Mouse (Mus musculus) embryonic facial prominence, embryonic 14.5 days (tissue): ENCODE results near the gene Rpl3l. TPM values are rescaled to one million over a fixed set of nuclear protein-coding genes. Genes with fewer than 3 reads are reported as not detected.

ENCODE experiments used
- ATAC-seq: fragments of 200-750 bp; cut with Nextera tagmentation; 2 replicates; pipeline ENCODE4 v1.8.0; 2017; ENCODE audit warnings: low read depth, moderate number of reproducible peaks, moderate TSS enrichment
- DNase-seq: peaks from one replicate; pipeline ENCODE4 v3.0.0-alpha.2; 2015; ENCODE audit warnings: low spot score
- H3K27ac ChIP-seq: fragments of 300-500 bp; sonication (generic); replicated peaks from 2 replicates; pipeline ENCODE4 v1.5.1; 2014; ENCODE audit warnings: low read depth, mild to moderate bottlenecking, low read length, moderate library complexity
- H3K27me3 ChIP-seq: fragments of 300-500 bp; sonication (generic); replicated peaks from 2 replicates; pipeline ENCODE4 v1.6.1; 2014; ENCODE audit warnings: low read length; ENCODE audit not compliant: control insufficient read depth, insufficient read depth
- H3K36me3 ChIP-seq: fragments of 300-500 bp; sonication (generic); 2 replicates; pipeline ENCODE4 v1.6.1; 2014; ENCODE audit warnings: low read length, mixed read lengths; ENCODE audit not compliant: control insufficient read depth, insufficient read depth
- H3K4me1 ChIP-seq: fragments of 300-500 bp; sonication (generic); 2 replicates; pipeline ENCODE4 v1.6.1; 2014; ENCODE audit warnings: antibody characterized with exemption, low read length; ENCODE audit not compliant: control insufficient read depth, insufficient read depth
- H3K4me2 ChIP-seq: fragments of 300-500 bp; sonication (generic); 2 replicates; pipeline ENCODE4 v1.6.1; 2014; ENCODE audit warnings: low read depth, mild to moderate bottlenecking, low read length, moderate library complexity, mixed read lengths
- H3K4me3 ChIP-seq: fragments of 300-500 bp; sonication (generic); 2 replicates; pipeline ENCODE4 v1.5.1; 2014; ENCODE audit warnings: low read depth, mild to moderate bottlenecking, low read length
- H3K9ac ChIP-seq: fragments of 300-500 bp; sonication (generic); 2 replicates; pipeline ENCODE4 v1.6.1; 2014; ENCODE audit warnings: low read depth, mild to moderate bottlenecking, low read length, moderate library complexity, mixed read lengths
- H3K9me3 ChIP-seq: fragments of 300-500 bp; sonication (generic); 2 replicates; pipeline ENCODE4 v1.6.1; 2016; ENCODE audit warnings: low read length; ENCODE audit not compliant: control insufficient read depth
- WGBS: fragments of 180-500 bp; shearing (Covaris S2); extraction: QIAGEN DNeasy Blood & Tissue Kit; methylation state at CpG from one replicate; pipeline ENCODE4 v1.1.7; 2014; 5-methylcytosine and 5-hydroxymethylcytosine counted together
- polyA plus RNA-seq: library from polyadenylated mRNA; unstranded; fragments of >200 nt; fragmentation: Nextera tagmentation; extraction: Ambion mirVana; gene quantifications from 2 replicates; pipeline ENCODE4 v1.2.1, GENCODE M21; 2014

The Rpl3l gene
- polyA plus RNA-seq, 1 experiment from 2014 or later, result 0.39 TPM

DNA sequence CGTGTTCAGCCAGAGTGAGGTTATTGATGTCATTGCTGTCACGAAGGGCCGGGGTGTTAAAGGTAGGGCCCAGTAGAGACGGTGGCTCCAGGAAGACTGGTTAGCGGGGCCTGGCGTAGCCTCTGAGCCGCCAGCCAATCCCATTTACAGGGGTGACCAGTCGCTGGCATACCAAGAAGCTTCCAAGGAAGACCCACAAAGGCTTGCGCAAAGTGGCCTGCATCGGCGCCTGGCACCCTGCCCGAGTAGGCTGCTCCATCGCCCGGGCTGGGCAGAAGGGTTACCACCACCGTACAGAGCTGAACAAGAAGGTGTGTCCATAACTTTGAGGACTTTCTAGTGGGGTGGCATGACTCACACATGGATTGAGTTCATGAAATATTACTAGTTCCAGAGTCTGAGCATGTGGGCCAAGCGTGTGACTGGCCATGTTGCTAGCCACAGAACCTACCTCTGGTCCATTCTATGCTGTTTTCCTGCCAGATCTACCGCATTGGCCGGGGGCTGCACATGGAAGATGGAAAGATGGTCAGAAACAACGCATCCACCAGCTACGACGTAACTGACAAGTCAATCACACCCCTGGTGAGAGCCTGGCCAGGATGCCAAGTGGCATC lies 5.9 kb downstream of the Rpl3l start:
- 86% methylated on average over 21 of the region's 21 CpGs for WGBS
- Histone ChIP-seq H3K9me3 (no peaks in the 10 kb centered on the region), H3K36me3 (no peaks in the 10 kb centered on the region), H3K4me2 (no peak overlapping the region), H3K27ac (no peak overlapping the region), H3K9ac (no peak overlapping the region), H3K4me1 (peaks cover 10% of the 10 kb centered on the region), H3K4me3 (no peak overlapping the region), H3K27me3 (no peaks in the 10 kb centered on the region)
- ATAC-seq, result no peak
- no peak for DNase-seq

DNA sequence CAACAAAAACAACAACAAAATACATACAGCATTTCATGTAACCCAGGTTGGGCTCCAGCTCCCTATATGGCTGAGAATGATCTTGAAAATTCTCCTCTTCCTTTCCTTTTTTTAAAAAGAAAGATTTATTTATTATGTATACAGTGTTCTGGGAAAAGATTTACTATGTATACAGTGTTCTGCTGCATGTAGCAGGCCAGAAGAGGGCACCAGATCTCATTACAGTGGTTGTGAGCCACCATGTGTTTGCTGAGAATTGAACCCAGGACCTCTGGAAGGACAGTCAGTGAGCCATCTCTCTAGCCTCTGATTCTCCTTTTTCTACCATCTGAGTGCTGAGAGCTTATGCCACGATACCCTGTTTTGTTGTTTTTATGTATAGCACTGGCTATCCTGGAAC lies 6.9 kb downstream of the Rpl3l start:
- H3K4me3 ChIP-seq, result no peak overlapping the region
- no peaks in the 10 kb centered on the region for H3K9me3 ChIP-seq
- no peaks in the 10 kb centered on the region for H3K27me3 ChIP-seq
- no peak overlapping the region for H3K4me2 ChIP-seq
- DNase-seq (no peak), ATAC-seq (no peak)
- no peak overlapping the region for H3K27ac ChIP-seq
- no peaks in the 10 kb centered on the region for H3K36me3 ChIP-seq
- H3K9ac ChIP-seq, result no peak overlapping the region
- 73% methylated on average over 1 of the region's 1 CpGs for WGBS
- H3K4me1 ChIP-seq, result peaks cover 10% of the 10 kb centered on the region

DNA sequence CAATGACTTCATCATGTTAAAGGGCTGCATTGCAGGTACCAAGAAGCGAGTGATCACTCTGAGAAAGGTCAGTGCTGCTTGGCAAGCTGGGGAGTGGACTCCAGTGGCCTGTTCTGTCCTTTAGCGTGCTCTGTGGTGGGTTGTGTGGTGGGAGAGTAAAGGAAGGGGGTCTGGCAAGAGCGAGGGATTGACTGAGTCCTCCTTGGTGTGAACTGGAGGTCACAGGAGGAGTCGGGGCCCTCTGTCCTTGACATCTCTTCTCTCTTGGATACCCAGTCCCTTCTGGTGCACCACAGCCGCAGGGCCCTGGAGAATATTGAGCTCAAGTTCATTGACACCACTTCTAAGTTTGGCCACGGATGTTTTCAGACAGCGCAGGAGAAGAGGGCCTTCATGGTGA lies 7.8 kb downstream of the Rpl3l start:
- H3K4me3 ChIP-seq, result no peak overlapping the region
- peak overlapping the region; percentile 90; the same call in 1 of the 2 replicates for H3K4me2 ChIP-seq
- 0 out of 2 replicates have a peak, but pooled peaks cover 3% of the 10 kb centered on the region for H3K36me3 ChIP-seq
- ATAC-seq (no peak), DNase-seq (no peak)
- no peak overlapping the region for H3K9ac ChIP-seq
- H3K4me1 ChIP-seq, result peaks cover 10% of the 10 kb centered on the region
- no peaks in the 10 kb centered on the region for H3K27me3 ChIP-seq
- no peak overlapping the region for H3K27ac ChIP-seq
- no peaks in the 10 kb centered on the region for H3K9me3 ChIP-seq
- WGBS, result 90% methylated on average over 7 of the region's 7 CpGs

DNA sequence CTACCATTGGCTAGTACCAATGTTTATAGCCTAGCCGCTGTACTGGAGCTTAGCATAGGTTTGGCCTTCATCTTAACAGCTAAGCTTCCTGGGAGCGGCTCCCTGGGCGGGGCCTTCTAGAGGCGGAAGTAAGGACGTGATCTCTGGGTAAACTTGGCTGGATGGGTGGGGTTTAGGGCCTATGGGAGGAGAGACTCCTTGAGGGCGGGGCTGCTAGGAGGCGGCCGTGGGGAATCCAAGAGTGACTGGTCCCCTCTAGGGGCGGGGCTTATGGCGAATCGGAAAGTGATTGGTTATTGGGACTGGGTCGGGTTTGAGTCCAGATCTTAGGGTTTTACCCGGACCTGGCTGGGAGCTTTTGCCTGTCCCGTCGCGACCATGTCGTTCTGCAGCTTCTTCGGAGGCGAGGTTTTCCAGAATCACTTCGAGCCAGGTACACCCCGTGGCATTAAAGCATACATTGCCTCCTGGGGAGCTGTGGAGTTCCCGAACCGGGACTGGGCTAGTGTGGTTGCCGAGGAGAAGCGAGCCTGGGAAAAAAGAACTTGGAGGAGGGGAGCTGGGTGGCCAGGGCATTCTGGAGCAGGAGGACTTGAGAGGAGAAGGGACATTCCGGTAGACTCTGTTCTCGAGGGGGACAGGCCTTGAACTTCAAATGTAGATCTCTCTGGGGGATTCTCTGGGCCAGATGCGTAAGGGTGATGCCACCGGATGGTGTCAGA lies 8.9 kb downstream of the Rpl3l start, which contains the start of gene Msrb1:
Gene Msrb1 (plus strand): TSS at position 313 of the 722 bp plus-strand sequence.
- Histone ChIP-seq H3K4me2 (peak within 1 kb of the TSS; percentile 90), H3K4me1 (peaks cover 10% of the 10 kb centered on the region), H3K27me3 (no peaks in the 10 kb centered on the region), H3K9me3 (no peaks in the 10 kb centered on the region), H3K27ac (peak within 1 kb of the TSS; percentile 65; the same call in 1 of the 2 replicates), H3K4me3 (peak within 1 kb of the TSS; percentile 61), H3K36me3 (0 out of 2 replicates have a peak, but pooled peaks cover 10% of the 10 kb centered on the region), H3K9ac (peak within 1 kb of the TSS; percentile 66)
- ATAC-seq (peak; percentile 97), DNase-seq (peak; percentile 100)
- 2% methylated on average over 27 of the region's 29 CpGs for WGBS

DNA sequence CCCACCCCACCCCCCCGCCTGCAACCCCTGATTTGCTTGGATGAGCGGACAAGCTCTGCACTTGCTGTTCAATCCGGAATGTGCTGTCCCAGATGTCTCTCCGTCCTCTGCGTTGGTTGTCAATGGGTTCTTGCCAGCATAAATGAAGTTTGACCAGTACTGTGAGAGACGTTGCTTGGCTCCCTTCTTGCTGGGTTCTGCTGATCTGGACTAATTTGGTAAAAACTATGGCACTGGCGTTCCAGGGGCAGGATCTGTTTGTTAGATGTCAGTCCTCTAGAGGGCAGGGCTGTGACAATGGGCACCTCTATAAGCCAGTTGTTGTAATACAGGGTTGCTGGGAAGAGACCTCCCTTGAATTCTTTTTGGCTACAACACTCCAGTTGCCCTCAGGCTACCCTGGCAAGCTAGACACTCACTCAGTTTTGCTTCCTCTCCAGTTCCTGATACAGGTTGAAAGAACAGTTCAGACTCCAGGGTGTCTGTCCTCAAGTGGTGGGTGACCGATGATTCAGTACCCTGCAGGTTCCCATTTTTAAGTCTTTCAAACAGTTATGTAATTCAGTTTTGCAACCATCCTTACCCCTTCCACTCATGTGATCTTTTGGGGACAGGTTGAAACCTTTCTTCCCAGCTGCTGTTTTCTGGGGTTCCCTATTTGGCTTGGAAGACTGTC lies 9.7 kb downstream of the Rpl3l start:
- Histone ChIP-seq H3K9ac (peak overlapping the region; percentile 66), H3K9me3 (no peaks in the 10 kb centered on the region), H3K4me1 (peaks cover 10% of the 10 kb centered on the region), H3K27ac (no peak overlapping the region), H3K36me3 (0 out of 2 replicates have a peak, but pooled peaks cover 10% of the 10 kb centered on the region), H3K4me2 (peak overlapping the region; percentile 90), H3K4me3 (peak overlapping the region; percentile 61), H3K27me3 (no peaks in the 10 kb centered on the region)
- WGBS, result 21% methylated on average over 8 of the region's 8 CpGs
- ATAC-seq (no peak), DNase-seq (no peak)

DNA sequence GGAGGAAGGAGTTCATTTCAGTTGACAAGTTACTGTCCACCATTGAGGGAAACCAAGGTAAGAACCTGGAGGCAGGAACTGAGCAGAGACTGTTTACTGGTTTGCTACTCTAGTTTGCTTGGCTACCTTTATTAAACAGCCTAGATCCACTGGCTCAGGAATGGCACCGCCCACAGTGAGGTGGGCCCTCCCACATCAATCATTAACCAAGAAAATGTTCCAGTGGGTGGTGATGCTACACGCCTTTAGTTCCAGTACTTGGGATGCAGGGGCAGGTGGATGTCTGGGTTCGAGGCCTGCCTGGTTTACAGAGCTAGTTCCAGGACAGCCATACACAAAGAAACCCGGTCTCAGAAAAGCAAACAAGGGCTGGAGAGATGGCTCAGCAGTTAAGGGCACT lies 10.6 kb downstream of the Rpl3l start:
- no peak for ATAC-seq
- no peak overlapping the region for H3K4me3 ChIP-seq
- no peak for DNase-seq
- H3K4me2 ChIP-seq, result no peak overlapping the region
- WGBS, result 79% methylated on average over 4 of the region's 4 CpGs
- no peak overlapping the region for H3K27ac ChIP-seq
- H3K9ac ChIP-seq, result no peak overlapping the region
- no peaks in the 10 kb centered on the region for H3K9me3 ChIP-seq
- H3K36me3 ChIP-seq, result 0 out of 2 replicates have a peak, but pooled peaks cover 10% of the 10 kb centered on the region
- no peaks in the 10 kb centered on the region for H3K27me3 ChIP-seq
- H3K4me1 ChIP-seq, result peaks cover 10% of the 10 kb centered on the region

DNA sequence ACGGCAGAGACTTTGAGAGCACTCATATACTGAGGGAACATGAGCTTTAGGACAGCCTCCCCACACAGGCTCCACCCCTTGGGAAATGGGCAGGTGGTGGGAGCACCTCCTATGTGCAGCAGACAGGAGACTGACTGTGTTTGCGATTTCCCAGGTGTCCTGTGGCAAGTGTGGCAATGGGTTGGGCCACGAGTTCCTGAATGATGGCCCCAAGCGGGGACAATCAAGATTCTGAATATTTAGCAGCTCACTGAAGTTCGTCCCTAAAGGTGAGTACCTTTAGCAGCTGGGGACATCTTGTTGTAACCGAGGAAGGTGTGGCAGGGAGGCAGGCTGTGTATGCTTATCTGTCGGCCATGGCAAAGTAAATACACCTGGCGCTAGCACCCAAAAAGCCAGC lies 12.3 kb downstream of the Rpl3l start:
- ATAC-seq, result no peak
- WGBS, result 80% methylated on average over 8 of the region's 8 CpGs

DNA sequence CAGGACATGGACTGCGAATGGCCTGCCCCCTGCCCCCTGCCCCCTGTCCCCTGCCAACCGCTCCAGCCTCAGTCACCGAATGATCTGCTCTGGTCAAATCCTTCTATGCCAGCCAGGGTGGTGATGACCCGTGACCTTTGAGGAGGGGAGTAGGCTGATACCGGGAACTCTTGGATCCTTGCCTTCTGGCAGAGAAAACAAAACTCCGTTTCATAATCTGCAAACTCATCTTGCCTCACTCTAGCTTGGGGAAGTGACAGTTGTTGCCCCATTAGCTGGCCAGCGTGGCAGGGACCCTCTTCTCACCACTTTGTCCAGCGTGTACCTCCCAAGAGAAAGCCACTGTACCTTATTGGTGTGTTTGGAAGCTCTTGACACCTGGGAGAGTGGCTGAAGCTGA lies 14.7 kb downstream of the Rpl3l start:
- 80% methylated on average over 8 of the region's 8 CpGs for WGBS
- no peak overlapping the region for H3K27ac ChIP-seq
- peaks cover 8% of the 10 kb centered on the region for H3K4me1 ChIP-seq
- H3K4me2 ChIP-seq, result no peak overlapping the region
- H3K27me3 ChIP-seq, result no peaks in the 10 kb centered on the region
- H3K9me3 ChIP-seq, result no peaks in the 10 kb centered on the region
- H3K36me3 ChIP-seq, result 0 out of 2 replicates have a peak, but pooled peaks cover 10% of the 10 kb centered on the region
- DNase-seq (no peak), ATAC-seq (no peak)
- H3K9ac ChIP-seq, result no peak overlapping the region
- H3K4me3 ChIP-seq, result no peak overlapping the region

More for the DNA sequence above, 12.3 kb downstream of the Rpl3l start:
- H3K4me2 ChIP-seq, result no peak overlapping the region
- no peak overlapping the region for H3K9ac ChIP-seq
- 0 out of 2 replicates have a peak, but pooled peaks cover 10% of the 10 kb centered on the region for H3K36me3 ChIP-seq
- DNase-seq, result no peak
- no peaks in the 10 kb centered on the region for H3K27me3 ChIP-seq
- peaks cover 10% of the 10 kb centered on the region for H3K4me1 ChIP-seq
- no peak overlapping the region for H3K4me3 ChIP-seq
- H3K9me3 ChIP-seq, result no peaks in the 10 kb centered on the region
- H3K27ac ChIP-seq, result no peak overlapping the region
